Mouse (Mus musculus) heart, postnatal 10 days (tissue): ENCODE results near the gene Sertad3. TPM values are rescaled to one million over a fixed set of nuclear protein-coding genes. Genes with fewer than 3 reads are reported as not detected.
A peak's percentile ranks its signal among the peaks of the same experiment; 100 is the strongest.

Experiments used
- DNase-seq, 2 experiments: peaks; one replicate each; pipeline ENCODE4 v3.0.0; 2021
- intact Hi-C: fragments of 180-260 bp; cut with DNase I; formaldehyde crosslinking; loops from one replicate; pipeline ENCODE4 v1.15.1; 2025
- total RNA-seq, 2 experiments: library from RNA; stranded (reverse); gene quantifications; 2 replicates each; pipeline ENCODE4 v1.2.3; 2021

The Sertad3 gene
- total RNA-seq, 2 experiments from 2014 or later = 9.1 to 10.4 TPM

DNA sequence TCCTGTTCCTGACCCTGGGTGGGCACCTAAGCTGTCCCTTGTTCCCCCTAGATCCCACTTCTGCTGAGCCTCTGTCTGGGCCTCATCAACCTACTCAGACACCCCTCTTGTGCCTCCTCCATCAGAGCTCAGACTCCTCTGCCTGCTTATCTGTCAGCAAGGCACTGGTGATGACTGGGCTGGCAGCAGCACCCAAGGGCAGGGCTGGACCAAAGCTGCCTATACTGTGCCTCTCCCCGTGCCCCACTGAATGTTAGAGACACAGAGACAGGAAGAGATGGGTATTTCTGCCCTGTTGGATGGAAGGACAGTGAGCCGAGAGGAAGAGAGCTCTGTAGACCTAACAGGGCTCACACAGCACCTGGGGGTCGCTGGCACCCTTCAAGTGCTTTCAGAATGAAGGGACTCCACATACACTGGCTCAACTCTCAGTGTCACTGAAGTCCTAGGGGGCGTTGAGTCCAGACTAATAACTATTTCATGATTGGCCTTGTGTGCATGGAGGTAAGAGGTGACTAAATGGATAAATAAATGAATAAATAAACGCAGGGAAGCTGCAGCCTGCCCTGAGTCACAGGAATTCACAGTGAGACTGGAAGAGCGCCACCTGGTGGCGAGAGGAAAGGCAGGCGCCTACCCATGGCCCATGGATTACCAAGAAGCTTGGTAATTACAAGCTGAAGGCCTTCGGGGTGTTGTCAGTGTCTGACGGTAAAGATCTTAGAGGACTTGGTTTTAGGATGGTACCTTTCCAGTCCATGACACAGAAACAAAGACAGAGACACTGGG lies 52.7 kb downstream of the Sertad3 start:
- intact Hi-C loops = loop anchor here (1.0 to 2.0 kb wide), 3 partner anchors 51 to 189 kb away; partner anchors contain the start of gene Ltbp4
- peak; percentile 77 to 88 for DNase-seq

Other genes starting within 250 kb of the Sertad3 start
- gene Itpkc, start 245.1 kb upstream of the Sertad3 start, total RNA-seq = 1 to 10 TPM; 4.2 to 4.5 TPM
- gene Coq8b, start 240.7 kb upstream of the Sertad3 start, total RNA-seq = 10 to 100 TPM; 12.8 TPM
- gene Numbl, start 215.3 kb upstream of the Sertad3 start, total RNA-seq = 10 to 100 TPM; 10.7 to 13.8 TPM
- gene Ltbp4, start 136.1 kb upstream of the Sertad3 start, total RNA-seq = 100 to 1,000 TPM; 387 to 393 TPM
- 10 to 100 TPM; 13.8 to 17.5 TPM for gene Shkbp1, start 117.7 kb upstream of the Sertad3 start, total RNA-seq
- under 1 TPM in 1 of 2 experiments, not detected in 1; 0.99 TPM for gene Gm20479, start 116.3 kb upstream of the Sertad3 start, total RNA-seq
- gene Sptbn4, start 26.1 kb upstream of the Sertad3 start, total RNA-seq = under 1 TPM; 0.74 to 0.87 TPM
- gene Blvrb, start 25.8 kb upstream of the Sertad3 start, total RNA-seq = 10 to 100 TPM; 38.2 to 40.8 TPM
- gene Sertad1, start 13.1 kb downstream of the Sertad3 start, total RNA-seq = 10 to 100 TPM; 13.1 to 13.4 TPM
- 1 to 10 TPM; 3.1 to 3.6 TPM for gene Prx, start 25.6 kb downstream of the Sertad3 start, total RNA-seq
- under 1 TPM; 0.31 to 0.55 TPM for gene Hipk4, start 49.5 kb downstream of the Sertad3 start, total RNA-seq
- 10 to 100 TPM; 32.5 to 35.1 TPM for gene Pld3, start 79.5 kb downstream of the Sertad3 start, total RNA-seq
- gene 2310022A10Rik, start 79.5 kb downstream of the Sertad3 start, total RNA-seq = 10 to 100 TPM; 60.3 to 65.0 TPM
- 100 to 1,000 TPM; 171 to 174 TPM for gene Akt2, start 117.8 kb downstream of the Sertad3 start, total RNA-seq
- not detected for gene Ttc9b, start 180.1 kb downstream of the Sertad3 start, total RNA-seq
- 10 to 100 TPM; 18.1 to 18.9 TPM for gene Map3k10, start 200.8 kb downstream of the Sertad3 start, total RNA-seq
- under 1 TPM; 0.62 to 0.69 TPM for gene Zfp607b, start 215.6 kb downstream of the Sertad3 start, total RNA-seq